Mouse (Mus musculus): Measurements from ENCODE around the gene Pygb. TPM values are rescaled to one million over a fixed set of nuclear protein-coding genes. Genes with fewer than 3 reads are reported as not detected.

The Pygb gene
- 7.7 TPM for polyA plus RNA-seq (2014; fragmentation: Illumina TruSeq; extraction: RNeasy Lipid Tissue Mini Kit (QIAGEN cat#74804); ENCODE audit: low read depth, low replicate concordance)

GRCm38 (mm10) chr2:150786251-150787180, at the start of gene Pygb:
Gene Pygb (plus strand): TSS chr2:150786735.

GRCm38 (mm10) chr2:150748854-150749253, 37.7 kb upstream of the Pygb start, which contains the start of gene Entpd6:
Gene Entpd6 (plus strand): TSS chr2:150749042.

Other genes starting within 250 kb of the Pygb start
- gene Cst7, start 216.3 kb upstream of the Pygb start, polyA plus RNA-seq (2014; fragmentation: Illumina TruSeq; extraction: RNeasy Lipid Tissue Mini Kit (QIAGEN cat#74804); ENCODE audit: low read depth, low replicate concordance): not detected
- 197 TPM for gene Apmap, start 178.2 kb upstream of the Pygb start, polyA plus RNA-seq (2014; fragmentation: Illumina TruSeq; extraction: RNeasy Lipid Tissue Mini Kit (QIAGEN cat#74804); ENCODE audit: low read depth, low replicate concordance)
- gene Acss1, start 118.2 kb upstream of the Pygb start, polyA plus RNA-seq (2014; fragmentation: Illumina TruSeq; extraction: RNeasy Lipid Tissue Mini Kit (QIAGEN cat#74804); ENCODE audit: low read depth, low replicate concordance): 18.5 TPM
- not detected for gene Vsx1, start 97.4 kb upstream of the Pygb start, polyA plus RNA-seq (2014; fragmentation: Illumina TruSeq; extraction: RNeasy Lipid Tissue Mini Kit (QIAGEN cat#74804); ENCODE audit: low read depth, low replicate concordance)
- gene Entpd6, start 37.7 kb upstream of the Pygb start, polyA plus RNA-seq (2014; fragmentation: Illumina TruSeq; extraction: RNeasy Lipid Tissue Mini Kit (QIAGEN cat#74804); ENCODE audit: low read depth, low replicate concordance): 0.64 TPM
- 106 TPM for gene Abhd12, start 118.0 kb downstream of the Pygb start, polyA plus RNA-seq (2014; fragmentation: Illumina TruSeq; extraction: RNeasy Lipid Tissue Mini Kit (QIAGEN cat#74804); ENCODE audit: low read depth, low replicate concordance)
- gene Gins1, start 118.7 kb downstream of the Pygb start, polyA plus RNA-seq (2014; fragmentation: Illumina TruSeq; extraction: RNeasy Lipid Tissue Mini Kit (QIAGEN cat#74804); ENCODE audit: low read depth, low replicate concordance): 5.4 TPM